Mouse (Mus musculus) megakaryocyte, embryonic 14.5 days (primary cell): Measurements from ENCODE around the gene Hddc3. TPM values are rescaled to one million over a fixed set of nuclear protein-coding genes. Genes with fewer than 3 reads are reported as not detected.
A peak's percentile ranks its signal among the peaks of the same experiment; 100 is the strongest.

ENCODE experiments used
- H3K27me3 ChIP-seq: replicated peaks from 2 replicates; pipeline ENCODE3; 2012; ENCODE audit warnings: inconsistent platforms
- H3K36me3 ChIP-seq: replicated peaks from 2 replicates; pipeline ENCODE3; 2012; ENCODE audit warnings: low read length, inconsistent platforms, mixed read lengths
- H3K4me1 ChIP-seq: 2 replicates; pipeline ENCODE4 v1.6.1; 2012; ENCODE audit warnings: inconsistent platforms
- H3K4me3 ChIP-seq: replicated peaks from 2 replicates; pipeline ENCODE3; 2012; ENCODE audit warnings: moderate library complexity, mild to moderate bottlenecking, inconsistent platforms
- H3K9me3 ChIP-seq: 2 replicates; pipeline ENCODE4 v1.6.1; 2012; ENCODE audit warnings: inconsistent platforms
- FLI1 ChIP-seq: IDR thresholded peaks from 2 replicates; pipeline ENCODE4 v1.6.1; 2012; ENCODE audit warnings: low read length, inconsistent platforms, mixed read lengths
- GATA1 ChIP-seq: IDR thresholded peaks from 3 replicates; pipeline ENCODE4 v1.6.1; 2012; ENCODE audit warnings: mixed read lengths, low read length, inconsistent platforms, borderline replicate concordance
- polyA plus RNA-seq: library from polyadenylated mRNA; stranded (reverse); fragments of >175 nt; gene quantifications from 2 replicates; pipeline ENCODE4 v1.2.3, GENCODE M21; 2012; ENCODE audit warnings: low replicate concordance; ENCODE audit not compliant: insufficient read depth

The Hddc3 gene
- 17.4 and 104 TPM in 2 replicates for polyA plus RNA-seq

DNA sequence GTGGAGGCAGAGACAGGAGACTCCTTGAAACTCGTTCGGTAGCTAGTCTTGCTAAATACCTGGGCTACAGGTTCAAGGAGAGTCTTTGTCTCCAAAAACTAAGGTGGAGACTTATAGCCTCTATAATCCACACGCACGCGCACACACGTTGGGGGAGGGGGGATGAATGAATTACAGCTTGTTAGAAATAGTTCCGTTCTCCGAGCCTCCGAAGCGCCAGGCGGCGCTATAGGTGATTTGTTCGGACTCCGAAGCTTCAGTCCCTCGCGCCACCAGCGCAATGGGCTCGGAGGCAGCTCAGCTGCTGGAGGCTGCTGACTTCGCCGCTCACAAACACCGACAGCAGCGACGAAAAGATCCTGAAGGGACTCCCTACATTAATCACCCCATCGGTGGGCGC is at the start of gene Hddc3:
Gene Hddc3, plus strand, starts transcription at position 247 of the 400 bp plus-strand sequence.
- Histone ChIP-seq H3K4me3 (peak within 1 kb of the TSS; percentile 94), H3K36me3 (peaks cover 30% of the 10 kb centered on the region), H3K27me3 (no peaks in the 10 kb centered on the region), H3K9me3 (no peaks in the 10 kb centered on the region), H3K4me1 (peaks cover 79% of the 10 kb centered on the region)
- TF ChIP-seq GATA1 (no peak), FLI1 (no peak)

DNA sequence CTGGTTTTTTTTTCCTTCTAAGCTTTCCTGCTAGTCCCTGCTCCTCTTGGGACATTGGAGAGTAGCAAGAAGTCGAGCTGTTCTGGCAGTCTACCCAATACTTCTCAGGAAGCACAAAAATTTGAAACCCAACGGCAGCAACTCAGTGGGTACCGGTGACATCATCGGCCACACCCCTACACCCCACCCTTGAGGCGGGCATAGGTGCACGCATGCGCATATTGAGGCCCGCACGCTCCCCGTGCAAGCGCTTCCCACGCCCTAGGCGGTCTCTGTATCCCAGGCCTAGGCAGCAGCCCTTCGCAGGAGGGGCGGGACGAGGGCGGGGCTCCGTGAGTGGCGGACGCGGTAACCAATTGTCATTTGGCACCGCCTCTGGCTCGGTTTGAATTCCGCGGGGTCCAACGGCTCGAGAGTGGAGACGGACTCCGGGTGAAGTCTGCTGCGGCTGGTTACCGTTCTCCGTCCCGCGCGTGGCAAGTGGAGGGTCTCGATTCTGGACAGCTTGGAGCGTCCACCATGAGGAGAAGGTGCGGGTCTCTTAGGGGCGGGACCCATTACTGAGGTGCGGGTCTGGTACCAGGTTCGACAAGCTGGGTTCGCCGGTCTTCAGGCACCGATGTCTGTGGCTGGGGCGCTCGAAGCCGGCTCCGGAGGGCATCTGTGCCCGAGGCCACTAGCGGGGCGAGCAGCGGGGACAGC is 48.7 kb upstream of the Hddc3 start, which contains the start of gene Prc1:
Gene Prc1, plus strand, starts transcription at position 389 of the 702 bp plus-strand sequence.
- no peaks in the 10 kb centered on the region for H3K9me3 ChIP-seq
- H3K4me3 ChIP-seq = peak within 1 kb of the TSS; percentile 96
- no peaks in the 10 kb centered on the region for H3K27me3 ChIP-seq
- no peak for TF ChIP-seq GATA1
- peak; percentile 45; the same call in 1 of the 2 replicates for TF ChIP-seq FLI1
- H3K36me3 ChIP-seq = peaks cover 50% of the 10 kb centered on the region
- H3K4me1 ChIP-seq = peaks cover 47% of the 10 kb centered on the region

DNA sequence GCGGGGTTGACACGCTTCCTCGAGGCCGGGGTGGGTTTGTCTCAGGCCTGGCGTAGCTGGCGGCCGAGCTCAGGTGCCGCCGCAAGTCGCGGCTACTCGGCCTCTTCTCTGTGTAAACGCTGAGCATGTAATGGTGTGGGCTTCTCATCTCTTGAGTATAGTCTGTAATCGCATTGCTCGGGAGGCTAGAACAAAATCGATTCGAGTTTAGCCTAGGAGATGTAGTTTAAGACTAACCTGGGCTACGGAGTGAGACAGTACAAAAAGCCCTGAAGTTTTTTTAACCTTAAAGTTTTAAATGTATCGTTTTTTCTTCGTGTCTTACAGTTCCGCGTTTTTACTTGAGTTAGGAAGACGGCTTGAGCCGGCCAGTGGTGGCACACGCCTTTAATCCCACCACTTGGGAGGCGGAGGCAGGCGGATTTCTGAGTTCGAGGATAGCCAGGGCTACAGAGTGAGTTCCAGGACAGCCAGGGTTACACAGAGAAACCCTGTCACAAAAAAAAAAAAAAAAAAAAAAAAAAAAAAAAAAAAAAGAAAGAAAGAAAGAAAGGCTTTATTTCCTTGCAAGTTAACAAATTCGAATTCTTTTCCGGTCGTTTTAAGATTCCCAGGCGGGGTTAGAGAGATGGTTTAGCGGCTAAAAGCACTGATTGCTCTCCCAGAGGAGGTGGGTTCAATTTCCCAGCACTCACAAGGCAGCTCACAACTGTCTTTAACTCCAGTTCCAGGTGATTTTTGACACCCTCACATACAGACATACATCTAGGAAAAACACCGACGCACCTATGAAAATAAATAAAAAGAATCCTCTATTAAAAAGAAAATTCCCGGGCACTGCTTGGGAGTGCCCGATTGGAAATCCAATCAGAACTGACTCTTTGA is 47.9 kb upstream of the Hddc3 start:
- Histone ChIP-seq H3K4me1 (peaks cover 52% of the 10 kb centered on the region), H3K36me3 (peaks cover 51% of the 10 kb centered on the region), H3K9me3 (no peaks in the 10 kb centered on the region), H3K4me3 (peak overlapping the region; percentile 96), H3K27me3 (no peaks in the 10 kb centered on the region)
- TF ChIP-seq GATA1 = no peak
- TF ChIP-seq FLI1 = no peak

DNA sequence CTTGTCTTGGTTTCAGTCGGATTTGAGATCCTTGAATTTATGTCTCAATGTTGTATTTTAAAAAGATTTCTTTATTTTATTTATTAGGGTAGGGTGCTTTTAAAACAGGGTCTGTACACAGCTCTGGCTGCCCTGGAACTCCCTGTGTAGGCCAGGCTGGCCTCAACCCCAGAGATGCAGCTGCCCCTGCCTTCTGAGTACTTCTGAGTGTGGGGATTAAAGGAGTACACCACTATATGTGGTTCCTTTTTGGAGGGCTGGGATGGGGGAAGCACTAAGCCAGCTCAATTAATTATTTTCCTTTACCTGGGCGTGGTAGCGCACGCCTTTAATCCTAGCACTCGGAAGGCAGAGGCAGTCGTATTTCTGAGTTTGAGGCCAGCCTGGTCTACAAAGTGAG is 46.4 kb upstream of the Hddc3 start:
- Histone ChIP-seq H3K27me3 (no peaks in the 10 kb centered on the region), H3K36me3 (peaks cover 51% of the 10 kb centered on the region), H3K9me3 (no peaks in the 10 kb centered on the region), H3K4me3 (no peak overlapping the region), H3K4me1 (peaks cover 52% of the 10 kb centered on the region)
- TF ChIP-seq FLI1 = no peak
- TF ChIP-seq GATA1 = no peak

DNA sequence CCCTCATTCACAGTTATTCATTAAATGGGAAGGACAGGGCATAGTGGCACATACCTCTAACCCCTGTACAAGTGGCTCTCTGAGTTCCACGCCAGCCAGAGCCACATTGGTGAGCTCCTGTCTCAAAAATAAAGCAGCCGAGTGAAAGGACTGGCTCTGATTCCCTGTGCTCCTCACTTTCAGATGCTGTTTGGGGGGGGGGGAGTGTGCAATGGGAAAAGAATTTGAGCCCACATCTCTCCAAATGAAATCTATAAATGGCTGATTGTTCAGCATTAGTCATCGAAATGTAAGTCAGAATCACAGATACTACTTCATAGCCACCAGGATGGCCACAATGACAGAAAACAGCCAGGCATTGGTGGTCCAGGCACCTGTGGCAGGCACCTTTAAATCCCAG is 45.9 kb upstream of the Hddc3 start:
- TF ChIP-seq GATA1 (no peak), FLI1 (no peak)
- peaks cover 51% of the 10 kb centered on the region for H3K36me3 ChIP-seq
- no peaks in the 10 kb centered on the region for H3K9me3 ChIP-seq
- H3K4me3 ChIP-seq = peak overlapping the region; percentile 7
- no peaks in the 10 kb centered on the region for H3K27me3 ChIP-seq
- H3K4me1 ChIP-seq = peaks cover 52% of the 10 kb centered on the region

DNA sequence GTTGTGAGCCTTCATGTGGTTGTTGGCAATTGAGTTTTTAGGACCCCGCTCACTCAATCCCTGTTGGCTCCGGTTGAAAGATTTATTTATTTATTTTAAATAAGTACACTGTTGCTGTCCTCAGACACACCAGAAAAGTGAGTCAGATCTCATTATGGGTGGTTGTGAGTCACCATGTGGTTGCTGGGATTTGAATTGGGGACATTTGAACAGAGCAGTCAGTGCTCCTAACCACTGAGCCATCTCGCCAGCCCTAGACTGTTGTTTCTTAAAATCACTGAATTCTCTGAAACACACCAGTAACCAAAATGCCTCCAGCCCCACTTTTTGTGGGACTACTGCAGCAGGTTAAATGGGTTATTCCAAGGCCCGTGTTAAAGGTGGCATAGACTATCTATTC is 44.1 kb upstream of the Hddc3 start:
- Histone ChIP-seq H3K4me3 (no peak overlapping the region), H3K9me3 (no peaks in the 10 kb centered on the region), H3K36me3 (peaks cover 57% of the 10 kb centered on the region), H3K27me3 (no peaks in the 10 kb centered on the region), H3K4me1 (peaks cover 52% of the 10 kb centered on the region)
- TF ChIP-seq GATA1 (no peak), FLI1 (no peak)

DNA sequence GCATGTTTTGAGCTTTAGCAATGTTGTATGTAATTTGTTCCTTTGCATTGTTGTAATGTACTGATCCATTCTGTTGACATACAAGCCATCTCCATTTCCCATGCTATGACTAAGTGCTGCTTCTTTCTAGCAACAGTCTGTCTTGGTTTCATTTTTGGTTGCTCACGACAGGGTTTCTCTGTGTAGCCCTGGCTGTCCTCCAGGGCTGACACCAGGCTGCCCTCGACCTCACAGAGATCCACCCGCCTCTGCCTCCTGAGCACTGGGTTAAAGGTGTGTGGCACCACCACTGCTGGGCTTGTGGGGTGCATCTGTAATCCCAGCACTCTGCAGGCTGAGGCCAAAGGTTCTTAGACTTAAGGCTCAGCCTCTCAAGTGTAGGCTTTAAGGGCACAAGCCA is 43.3 kb upstream of the Hddc3 start:
- TF ChIP-seq GATA1 (no peak), FLI1 (no peak)
- H3K4me1 ChIP-seq = peaks cover 49% of the 10 kb centered on the region

DNA sequence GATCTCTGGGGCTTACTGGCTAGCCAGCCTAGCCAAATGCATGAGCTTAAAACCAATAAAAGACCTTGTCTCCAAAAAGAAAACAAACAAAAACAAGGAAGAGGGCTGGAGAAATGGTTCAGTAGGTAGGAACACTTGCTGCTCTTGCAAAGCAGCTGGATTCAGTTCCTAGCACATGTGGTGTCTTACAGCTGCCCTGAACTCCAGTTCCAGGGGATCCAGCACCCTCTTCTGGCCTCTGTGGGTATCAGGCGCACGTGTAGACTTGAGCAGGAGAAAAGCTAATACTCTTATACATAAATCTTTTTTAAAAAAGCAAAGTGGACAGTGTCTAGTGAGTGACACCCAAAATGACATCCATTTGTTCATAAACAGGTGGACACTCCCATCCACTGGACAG is 41.4 kb upstream of the Hddc3 start:
- peaks cover 84% of the 10 kb centered on the region for H3K36me3 ChIP-seq
- no peaks in the 10 kb centered on the region for H3K9me3 ChIP-seq
- no peak for TF ChIP-seq FLI1
- no peak for TF ChIP-seq GATA1

More for the DNA sequence above, 43.3 kb upstream of the Hddc3 start:
- Histone ChIP-seq H3K27me3 (no peaks in the 10 kb centered on the region), H3K36me3 (peaks cover 65% of the 10 kb centered on the region), H3K9me3 (no peaks in the 10 kb centered on the region), H3K4me3 (peak overlapping the region; percentile 78)

DNA sequence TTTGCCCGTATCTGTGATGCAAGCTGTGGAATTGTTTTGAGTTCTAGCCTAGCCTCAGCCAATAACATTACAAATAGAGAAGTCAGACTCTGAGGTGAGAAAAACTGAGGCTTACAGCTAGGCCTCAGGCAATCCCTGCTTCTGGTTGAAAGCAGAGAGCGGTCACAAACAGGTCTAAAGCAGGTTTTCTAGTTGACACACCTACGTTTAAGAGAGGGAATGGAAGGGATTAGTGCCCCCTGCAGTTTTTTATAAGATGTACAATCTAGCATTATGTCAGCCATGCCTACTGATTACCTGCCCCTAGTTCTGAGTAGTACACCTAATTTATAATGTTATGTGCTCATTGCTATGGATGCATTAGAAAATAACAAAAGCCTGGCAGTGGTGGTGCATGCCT is 35.1 kb upstream of the Hddc3 start:
- Histone ChIP-seq H3K27me3 (no peaks in the 10 kb centered on the region), H3K4me1 (no peaks in the 10 kb centered on the region), H3K9me3 (no peaks in the 10 kb centered on the region), H3K4me3 (no peak overlapping the region), H3K36me3 (peaks cover 97% of the 10 kb centered on the region)
- TF ChIP-seq FLI1 (no peak), GATA1 (no peak)

More for the DNA sequence above, 41.4 kb upstream of the Hddc3 start:
- Histone ChIP-seq H3K4me1 (peaks cover 36% of the 10 kb centered on the region), H3K4me3 (no peak overlapping the region), H3K27me3 (no peaks in the 10 kb centered on the region)

DNA sequence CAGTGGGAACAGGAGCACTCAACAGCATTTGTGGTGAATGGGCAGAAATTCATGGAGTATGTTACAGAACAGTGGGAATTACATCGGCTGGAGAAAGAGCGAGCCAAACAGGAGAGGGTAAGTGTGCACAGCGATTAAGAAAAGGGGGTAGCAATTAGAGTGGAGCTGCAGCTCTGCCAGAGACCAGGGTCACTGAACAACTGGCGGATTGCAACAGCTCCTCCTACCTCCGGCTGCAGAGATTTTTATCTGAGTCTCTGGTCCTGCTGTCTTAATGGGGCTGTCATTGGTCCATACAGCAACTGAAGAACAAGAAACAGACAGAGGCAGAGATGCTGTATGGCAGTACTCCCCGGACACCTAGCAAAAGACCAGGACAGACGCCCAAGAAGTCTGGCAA is 32.1 kb upstream of the Hddc3 start:
- H3K36me3 ChIP-seq = peaks cover 97% of the 10 kb centered on the region
- TF ChIP-seq GATA1 (no peak), FLI1 (no peak)

More for the DNA sequence above, 32.1 kb upstream of the Hddc3 start:
- H3K27me3 ChIP-seq = no peaks in the 10 kb centered on the region
- H3K9me3 ChIP-seq = no peaks in the 10 kb centered on the region
- H3K4me3 ChIP-seq = no peak overlapping the region
- H3K4me1 ChIP-seq = peaks cover 4% of the 10 kb centered on the region; the same call in 1 of the 2 replicates
